Mouse (Mus musculus) left cerebral cortex, adult 2 months (tissue): ENCODE measurements at regions not wholly inside any gene's neighbourhood (a gene's known extent, or its start where the extent isn't known, plus 50 kb on each side); places are given as distances from the start of the nearest gene placed in this dataset.

Experiments
- DNase-seq, 2 experiments: peaks; one replicate each; pipeline ENCODE4 v3.0.0; 2021 to 2022; ENCODE audit warnings: low spot score in 2 of 2, mixed read lengths in 1 of 2; ENCODE audit errors: extremely low spot score in 1 of 2
- H3K27ac ChIP-seq: fragments of 200-600 bp; 2 replicates; pipeline ENCODE4 v1.8.1; 2022
- H3K4me3 ChIP-seq: fragments of 200-600 bp; 2 replicates; pipeline ENCODE4 v1.8.1; 2022
- CTCF ChIP-seq: fragments of 200-600 bp; IDR thresholded peaks from 2 replicates; pipeline ENCODE4 v1.8.1; 2022; ENCODE audit warnings: antibody characterized with exemption, mild to moderate bottlenecking, moderate library complexity
- intact Hi-C: fragments of 180-260 bp; cut with DNase I; formaldehyde crosslinking; loops from one replicate; pipeline ENCODE4 v1.15.1; 2025

- H3K4me3 ChIP-seq: no peak overlapping the region
- intact Hi-C loops: no loop called here
- H3K27ac ChIP-seq: no peak overlapping the region
- DNase-seq: no peak
- no peak for TF ChIP-seq CTCF
Measured at GRCm38 (mm10) chr7:36308726-36309125, 389.2 kb upstream of the Tshz3 start.

GRCm38 (mm10) chr7:36308106-36308620 is 389.8 kb upstream of the Tshz3 start:
- Histone ChIP-seq H3K27ac (no peak overlapping the region), H3K4me3 (no peak overlapping the region)
- TF ChIP-seq CTCF: no peak
- DNase-seq: peak in 1 of 2 experiments; percentile 15
- intact Hi-C loops: no loop called here

GRCm38 (mm10) chr7:36277275-36277674 is 420.6 kb upstream of the Tshz3 start:
- H3K4me3 ChIP-seq: no peak overlapping the region
- no peak overlapping the region for H3K27ac ChIP-seq
- no peak for TF ChIP-seq CTCF
- DNase-seq: no peak
- intact Hi-C loops: no loop called here

GRCm38 (mm10) chr7:36268966-36269365 is 429.0 kb upstream of the Tshz3 start:
- no peak for TF ChIP-seq CTCF
- H3K27ac ChIP-seq: no peak overlapping the region
- H3K4me3 ChIP-seq: no peak overlapping the region
- intact Hi-C loops: loop anchor here (5.0 to 10.0 kb wide), 2 partner anchors 207 to 1076 kb away; no protein-coding TSS in a partner anchor
- no peak for DNase-seq

GRCm38 (mm10) chr7:36265163-36265823 is 432.6 kb upstream of the Tshz3 start:
- no peak for TF ChIP-seq CTCF

GRCm38 (mm10) chr7:36262124-36262710 is 435.7 kb upstream of the Tshz3 start:
- no peak overlapping the region for H3K4me3 ChIP-seq
- intact Hi-C loops: loop anchor here (2.0 to 10.0 kb wide), 3 partner anchors 73 to 1083 kb away; no protein-coding TSS in a partner anchor
- no peak for DNase-seq
- no peak for TF ChIP-seq CTCF
- H3K27ac ChIP-seq: no peak overlapping the region

More at GRCm38 (mm10) chr7:36265163-36265823, 432.6 kb upstream of the Tshz3 start:
- intact Hi-C loops: loop anchor here (5.0 to 10.0 kb wide), 2 partner anchors 203 to 1080 kb away; no protein-coding TSS in a partner anchor
- Histone ChIP-seq H3K27ac (no peak overlapping the region), H3K4me3 (no peak overlapping the region)
- DNase-seq: no peak

- TF ChIP-seq CTCF: no peak
- no peak overlapping the region for H3K4me3 ChIP-seq
- no peak overlapping the region for H3K27ac ChIP-seq
- intact Hi-C loops: no loop called here
- peak; percentile 48 to 51 for DNase-seq
Measured at GRCm38 (mm10) chr7:36257102-36257501, 440.8 kb upstream of the Tshz3 start.

GRCm38 (mm10) chr7:36247356-36247755 is 444.6 kb upstream of the Zfp507 start:
- Histone ChIP-seq H3K4me3 (no peak overlapping the region), H3K27ac (no peak overlapping the region)
- intact Hi-C loops: no loop called here
- no peak for DNase-seq
- TF ChIP-seq CTCF: no peak

GRCm38 (mm10) chr7:36236673-36237072 is 433.9 kb upstream of the Zfp507 start:
- DNase-seq: no peak
- intact Hi-C loops: no loop called here
- TF ChIP-seq CTCF: peak; percentile 33
- Histone ChIP-seq H3K4me3 (no peak overlapping the region), H3K27ac (no peak overlapping the region)

GRCm38 (mm10) chr7:36229031-36229430 is 426.2 kb upstream of the Zfp507 start:
- intact Hi-C loops: no loop called here
- TF ChIP-seq CTCF: no peak
- no peak for DNase-seq
- Histone ChIP-seq H3K4me3 (no peak overlapping the region), H3K27ac (no peak overlapping the region)

- no peak overlapping the region for H3K27ac ChIP-seq
- intact Hi-C loops: no loop called here
- H3K4me3 ChIP-seq: no peak overlapping the region
- DNase-seq: no peak
- TF ChIP-seq CTCF: no peak
Measured at GRCm38 (mm10) chr7:36224416-36224815, 421.6 kb upstream of the Zfp507 start.

GRCm38 (mm10) chr7:36218386-36218785 is 415.6 kb upstream of the Zfp507 start:
- no peak for DNase-seq
- TF ChIP-seq CTCF: no peak; the same call in none of the 2 replicates
- H3K27ac ChIP-seq: no peak overlapping the region
- intact Hi-C loops: no loop called here
- no peak overlapping the region for H3K4me3 ChIP-seq
